ENCODE assay signal across 23 mouse cellular contexts in the genomic region with DNA sequence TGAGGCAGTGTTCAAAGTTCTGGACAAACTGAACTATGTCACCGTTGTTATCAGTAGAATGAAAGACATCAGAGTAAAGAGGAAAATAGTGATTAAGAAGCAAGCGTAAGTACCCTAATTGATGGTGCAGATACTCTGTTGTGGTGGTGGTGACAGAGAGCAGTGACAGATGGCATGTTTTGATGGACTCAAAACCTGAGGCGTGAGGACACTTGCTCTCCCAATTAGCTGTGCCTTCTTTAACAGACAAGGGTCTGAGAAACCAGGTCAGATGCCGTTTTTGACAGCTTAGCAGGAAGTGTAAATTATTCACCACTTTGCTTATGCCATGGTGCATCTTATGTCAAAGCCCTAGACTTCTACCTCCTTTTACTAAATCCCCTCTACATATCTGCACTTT.
DNase-seq lines count a peak whose midpoint lies in the region; ATAC-seq and TF ChIP-seq lines count a peak whose summit lies in the region.
"Had no signal": no experiment of that assay in that cellular context is flagged by ENCODE, and none has a peak within 500 bp of the region (broad histone marks: within the 10 kb centered on the region; RNA-seq: fewer than 3 reads in every experiment).

No protein-coding gene starts in this region.

- no peak overlapping the region for H3K4me2 ChIP-seq in forebrain, embryonic 11.5 days (ENCODE audit: low read depth, low read length, severe bottlenecking)
- H3K4me2 ChIP-seq in forebrain, embryonic 15.5 days (replicated peaks): no peak overlapping the region
- H3K4me2 ChIP-seq: hindbrain, embryonic 13.5 days; limb, embryonic 12.5 days; liver, embryonic 12.5 days; midbrain, embryonic 11.5 days had no signal

- TF ChIP-seq CTCF in brain, embryonic 14.5 days (IDR thresholded peaks at IDR 0.05; ENCODE audit: borderline replicate concordance, extremely low read depth, insufficient read depth, insufficient read length): no peak

- H3K27me3 ChIP-seq in forebrain, embryonic 11.5 days (ENCODE audit: control insufficient read depth, insufficient read depth, low read length): no peaks in the 10 kb centered on the region
- H3K27me3 ChIP-seq in forebrain, embryonic 10.5 days (ENCODE audit: poor library complexity, severe bottlenecking): no peaks in the 10 kb centered on the region
- H3K27me3 ChIP-seq in forebrain, embryonic 15.5 days: no peaks in the 10 kb centered on the region
- H3K27me3 ChIP-seq: hindbrain, embryonic 13.5 days; limb, embryonic 12.5 days; liver, embryonic 12.5 days had no signal

- ATAC-seq in forebrain, embryonic 11.5 days (replicated peaks; ENCODE audit: low FRiP score): peak; percentile 73; the same call in 1 of the 2 replicates
- ATAC-seq in forebrain, embryonic 15.5 days (replicated peaks): peak; percentile 73; the same call in 1 of the 2 replicates
- ATAC-seq: liver, embryonic 12.5 days had no signal

- H3K27ac ChIP-seq in forebrain, embryonic 11.5 days (ENCODE audit: low read depth, low read length): no peak overlapping the region
- no peak overlapping the region for H3K27ac ChIP-seq in forebrain, embryonic 10.5 days
- no peak overlapping the region for H3K27ac ChIP-seq in forebrain, embryonic 15.5 days (replicated peaks)
- H3K27ac ChIP-seq: hindbrain, embryonic 13.5 days; limb, embryonic 12.5 days; liver, embryonic 12.5 days had no signal

- H3K4me1 ChIP-seq in forebrain, embryonic 11.5 days (replicated peaks; ENCODE audit: control insufficient read depth, insufficient read depth, low read length): no peaks in the 10 kb centered on the region
- no peaks in the 10 kb centered on the region for H3K4me1 ChIP-seq in forebrain, embryonic 10.5 days
- H3K4me1 ChIP-seq in forebrain, embryonic 15.5 days: no peaks in the 10 kb centered on the region; the same call in 1 of the 2 replicates
- H3K4me1 ChIP-seq: hindbrain, embryonic 13.5 days; limb, embryonic 12.5 days; liver, embryonic 12.5 days had no signal

- no peak for TF ChIP-seq POLR2A in brain, embryonic 14.5 days (IDR thresholded peaks at IDR 0.05; ENCODE audit: borderline replicate concordance, extremely low read depth, insufficient read depth, insufficient read length, poor library complexity, severe bottlenecking)

- DNase-seq in forebrain, embryonic 11.5 days (ENCODE audit: low spot score): no peak
- DNase-seq in forebrain, embryonic 10.5 days (ENCODE audit: extremely low spot score, low spot score): no peak
- DNase-seq in brain, embryonic 14.5 days (ENCODE audit: low read depth): peak; percentile 80
- DNase-seq in cerebellum, postnatal 10 days: peak; percentile 64 to 67
- no peak for DNase-seq in heart, postnatal 14 days
- DNase-seq in testis, postnatal 14 days (ENCODE audit: low spot score): no peak
- no peak for DNase-seq in adrenal gland, postnatal 36 days
- DNase-seq: adrenal gland, adult 2 months; embryo, embryonic 11 days; gastrocnemius, postnatal 14 days; heart, adult 11 months; heart, postnatal 36 days; kidney, adult 8-10 months; kidney, postnatal 10 days; lung, adult 18-20 months; lung, postnatal 10 days; right cerebral cortex, postnatal 25 days; spleen, adult 18-20 months had no signal

- H3K9ac ChIP-seq in forebrain, embryonic 11.5 days (ENCODE audit: low read length): no peak overlapping the region
- no peak overlapping the region for H3K9ac ChIP-seq in forebrain, embryonic 15.5 days (replicated peaks)
- H3K9ac ChIP-seq: hindbrain, embryonic 13.5 days; limb, embryonic 12.5 days; liver, embryonic 12.5 days had no signal

- intact Hi-C loops in heart, postnatal 14 days (cut with DNase I): no loop called here

- no peak overlapping the region for H3K4me3 ChIP-seq in forebrain, embryonic 11.5 days (ENCODE audit: low read depth, low read length)
- no peak overlapping the region for H3K4me3 ChIP-seq in forebrain, embryonic 10.5 days
- no peak overlapping the region for H3K4me3 ChIP-seq in forebrain, embryonic 15.5 days
- H3K4me3 ChIP-seq: hindbrain, embryonic 13.5 days; limb, embryonic 12.5 days; liver, embryonic 12.5 days had no signal

- H3K36me3 ChIP-seq in forebrain, embryonic 11.5 days (ENCODE audit: control insufficient read depth, insufficient read depth, low read length): no peaks in the 10 kb centered on the region
- no peaks in the 10 kb centered on the region for H3K36me3 ChIP-seq in forebrain, embryonic 10.5 days (replicated peaks)
- no peaks in the 10 kb centered on the region for H3K36me3 ChIP-seq in forebrain, embryonic 15.5 days
- H3K36me3 ChIP-seq: hindbrain, embryonic 13.5 days; limb, embryonic 12.5 days; liver, embryonic 12.5 days had no signal

- no peaks in the 10 kb centered on the region for H3K9me3 ChIP-seq in forebrain, embryonic 11.5 days (ENCODE audit: control insufficient read depth, low read length)
- no peaks in the 10 kb centered on the region for H3K9me3 ChIP-seq in forebrain, embryonic 10.5 days
- no peaks in the 10 kb centered on the region for H3K9me3 ChIP-seq in forebrain, embryonic 15.5 days
- H3K9me3 ChIP-seq: hindbrain, embryonic 13.5 days; limb, embryonic 12.5 days; liver, embryonic 12.5 days had no signal

- 69% methylated on average over 4 of the region's 4 CpGs for WGBS in forebrain, embryonic 11.5 days
- WGBS in forebrain, embryonic 10.5 days: 79% methylated on average over 4 of the region's 4 CpGs
- 42% methylated on average over 4 of the region's 4 CpGs for WGBS in forebrain, embryonic 15.5 days

Comparison
In these comparisons a context has a peak if more than half of its experiments do, and no peak if none do; other contexts are left out.
1. DNase-seq: peak in brain, embryonic 14.5 days (single experiment) and cerebellum, postnatal 10 days (2 of 2); none in forebrain, embryonic 11.5 days (single experiment), forebrain, embryonic 10.5 days (single experiment), heart, postnatal 14 days (0 of 2), testis, postnatal 14 days (single experiment) and adrenal gland, postnatal 36 days (0 of 2).